Mouse (Mus musculus) liver (tissue): ENCODE results near the gene Fastkd3.
"Not testable (repeated sequence)": the region's sequence is repeated elsewhere in the genome, so short reads cannot be mapped to it uniquely, and the experiment has no call there.

ENCODE experiments used
- DNase-seq: peaks from one replicate; pipeline ENCODE4 v3.0.0-alpha.2; 2020; ENCODE audit warnings: mixed read lengths

Fastkd3 gene

GRCm38 (mm10) chr13:68581747-68582516 is at the start of gene Fastkd3, which contains the start of gene Mtrr:
Fastkd3 (plus strand) TSS chr13:68582234.
Mtrr (minus strand) TSS chr13:68582149.
- peak; percentile 97 for DNase-seq

DNA sequence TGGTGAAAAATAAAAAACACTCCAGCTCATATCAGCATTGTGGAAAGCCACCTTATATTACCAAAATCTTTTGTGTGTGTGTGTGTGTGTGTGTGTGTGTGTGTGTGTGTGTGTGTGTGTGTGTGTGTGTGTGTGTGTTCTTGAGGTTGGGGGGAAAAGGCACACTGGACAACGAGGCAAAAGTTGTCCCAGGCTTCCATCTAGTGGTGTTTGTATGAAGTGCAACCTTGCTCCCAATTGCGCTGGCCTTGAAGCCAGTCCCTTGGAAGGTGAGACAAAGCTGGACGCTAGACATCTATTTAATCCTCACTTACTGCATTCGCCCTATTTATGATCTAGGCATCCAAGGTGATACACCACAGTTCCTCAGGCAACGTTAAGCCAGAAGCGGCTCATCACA is 28.6 kb upstream of the Fastkd3 start:
- not testable (repeated sequence) for DNase-seq

- DNase-seq: no peak
These were observed 13.9 kb upstream of the Fastkd3 start for GRCm38 (mm10) chr13:68568110-68568509.

- no peak for DNase-seq
These were observed 13.5 kb upstream of the Fastkd3 start for GRCm38 (mm10) chr13:68568548-68568947.

GRCm38 (mm10) chr13:68569589-68570336 is 12.3 kb upstream of the Fastkd3 start:
- DNase-seq: peak; percentile 36

DNA sequence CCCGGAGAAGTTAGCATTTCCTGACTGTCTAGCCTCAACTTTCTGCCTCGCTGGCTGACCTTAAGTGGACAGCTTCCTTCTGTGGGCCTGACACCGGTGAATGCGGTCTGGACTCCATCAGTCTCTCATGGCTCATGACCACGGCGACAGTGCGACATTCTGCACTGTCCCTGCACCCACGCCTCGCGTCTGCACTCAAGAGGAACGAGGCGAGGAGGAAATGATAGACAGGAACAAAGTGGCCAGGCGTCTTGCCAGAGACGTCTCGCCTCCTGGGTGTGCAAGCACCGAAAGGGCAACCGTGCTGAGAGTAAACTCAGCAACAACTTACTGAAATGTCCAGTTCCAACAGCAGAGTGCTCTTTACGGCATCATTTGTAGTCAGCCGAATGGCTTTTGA is 9.8 kb upstream of the Fastkd3 start:
- no peak for DNase-seq

GRCm38 (mm10) chr13:68572966-68573913 is 8.8 kb upstream of the Fastkd3 start:
- no peak for DNase-seq

GRCm38 (mm10) chr13:68574398-68574797 is 7.6 kb upstream of the Fastkd3 start:
- DNase-seq: no peak

GRCm38 (mm10) chr13:68577945-68578344 is 4.1 kb upstream of the Fastkd3 start:
- no peak for DNase-seq

DNA sequence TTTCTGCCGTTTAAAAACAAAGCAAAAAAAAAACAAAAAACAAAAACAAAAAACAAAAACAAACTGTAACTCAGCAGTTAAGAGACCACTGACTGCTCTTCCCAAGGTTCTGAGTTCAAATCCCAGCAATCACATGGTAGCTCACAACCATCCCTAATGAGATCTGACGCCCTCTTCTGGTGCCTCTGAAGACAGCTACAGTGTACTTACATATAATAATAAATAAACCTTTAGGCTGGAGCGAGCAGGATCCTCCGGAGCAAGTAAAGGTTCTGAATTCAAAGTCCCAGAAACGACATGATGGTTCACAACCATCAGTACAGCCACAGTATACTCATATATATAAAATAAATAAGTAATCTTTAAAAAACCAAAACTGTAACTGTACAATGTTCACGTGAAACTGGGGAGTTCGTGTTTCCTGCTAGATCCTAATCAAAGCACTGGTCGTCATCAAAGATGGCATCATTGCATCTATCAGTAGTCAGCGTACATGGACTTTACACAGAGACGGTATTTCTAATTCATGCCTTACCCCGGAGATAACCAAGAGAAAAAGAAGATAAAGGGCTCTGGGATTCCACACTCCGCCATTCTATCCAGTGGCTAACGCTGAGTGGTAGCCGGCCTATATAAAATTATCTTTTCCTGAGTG is 821 bp upstream of the Fastkd3 start:
- no peak for DNase-seq

GRCm38 (mm10) chr13:68582517-68582780 is 415 bp downstream of the Fastkd3 start:
- DNase-seq: no peak

DNA sequence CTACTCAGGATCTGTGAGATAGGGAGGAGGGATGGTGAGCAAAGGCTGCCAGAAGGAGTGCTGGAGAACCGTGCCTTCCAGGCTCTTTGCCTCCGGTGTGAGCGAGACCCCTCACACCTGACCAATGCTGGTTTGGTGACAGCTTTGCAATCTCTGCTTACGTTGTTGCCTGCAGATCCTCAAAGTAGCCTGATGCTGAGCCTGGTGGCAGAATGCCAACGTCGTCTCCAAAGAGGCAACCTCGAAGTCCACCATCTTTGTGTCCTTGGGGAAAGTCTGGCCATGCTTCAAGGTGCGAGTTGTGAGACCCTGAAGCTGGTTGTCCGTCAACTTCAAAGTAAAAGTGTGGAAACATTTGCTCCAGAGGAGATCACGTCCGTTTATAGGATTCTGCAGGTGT is 1.9 kb downstream of the Fastkd3 start:
- no peak for DNase-seq

GRCm38 (mm10) chr13:68585441-68585840 is 3.4 kb downstream of the Fastkd3 start:
- DNase-seq: no peak

DNA sequence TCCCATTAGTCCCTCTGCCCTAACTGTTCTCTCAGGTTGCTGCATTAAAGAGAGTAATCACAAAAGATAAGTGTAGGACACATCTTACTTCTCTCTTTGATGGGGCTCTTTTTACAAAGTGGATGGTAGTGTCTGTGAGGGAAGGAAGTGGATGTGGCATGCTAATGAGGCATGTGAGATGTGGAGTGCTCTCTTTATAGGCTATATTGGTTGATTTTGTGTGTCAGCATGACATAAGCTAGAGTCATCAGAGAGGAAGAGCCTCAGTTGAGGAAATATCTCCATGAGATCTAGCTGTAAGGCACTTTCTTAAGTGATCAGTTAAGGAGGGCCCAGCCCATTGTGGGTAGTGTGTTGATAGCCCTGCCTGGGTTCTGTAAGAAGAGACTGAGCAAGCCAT is 6.3 kb downstream of the Fastkd3 start:
- DNase-seq: no peak

- no peak for DNase-seq
These were observed 11.8 kb downstream of the Fastkd3 start for GRCm38 (mm10) chr13:68593797-68594196.

- no peak for DNase-seq
These were observed 15.2 kb downstream of the Fastkd3 start, which contains the start of gene 1700001L19Rik for GRCm38 (mm10) chr13:68597199-68597598. 1700001L19Rik (plus strand) TSS chr13:68597421.

DNA sequence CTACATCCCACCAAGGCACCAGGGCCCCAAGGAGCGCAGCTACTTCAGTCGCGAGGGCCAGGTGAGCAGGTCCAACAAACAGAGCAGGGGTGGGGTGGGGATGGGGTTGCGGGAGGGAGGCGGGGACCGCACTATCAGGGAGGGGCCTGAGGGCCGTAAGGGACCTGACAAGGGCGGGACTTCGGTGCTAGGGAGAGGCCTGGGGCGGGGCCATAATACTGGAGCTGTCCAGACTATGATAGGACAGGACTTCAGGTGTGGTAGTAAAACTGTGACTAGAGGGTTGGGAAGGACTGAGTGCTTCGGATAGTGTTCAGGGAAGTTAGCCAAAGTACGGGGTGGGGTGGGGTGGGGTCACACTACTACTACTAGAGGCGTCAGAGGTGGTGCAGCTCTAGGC is 15.6 kb downstream of the Fastkd3 start:
- peak; percentile 70 for DNase-seq

DNA sequence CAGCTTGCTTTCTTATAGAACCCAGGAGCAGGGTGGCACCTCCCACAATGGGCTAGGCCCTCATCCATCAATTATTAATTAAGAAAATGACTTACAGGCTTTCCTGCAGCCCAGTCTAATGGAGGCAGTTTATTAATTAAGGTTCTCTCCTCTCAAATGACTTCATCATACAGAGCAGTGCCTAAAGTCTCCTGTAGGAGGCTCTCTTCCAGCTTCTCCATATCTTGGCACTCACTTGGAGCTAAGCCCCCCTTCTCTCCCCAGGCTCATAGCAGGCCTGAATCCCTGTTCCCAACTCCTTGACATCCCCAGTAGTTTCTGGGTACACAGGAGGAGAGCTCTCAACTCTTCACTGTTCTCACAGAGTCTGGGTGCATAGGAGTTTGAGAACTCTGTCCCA is 16.9 kb downstream of the Fastkd3 start:
- no peak for DNase-seq

DNA sequence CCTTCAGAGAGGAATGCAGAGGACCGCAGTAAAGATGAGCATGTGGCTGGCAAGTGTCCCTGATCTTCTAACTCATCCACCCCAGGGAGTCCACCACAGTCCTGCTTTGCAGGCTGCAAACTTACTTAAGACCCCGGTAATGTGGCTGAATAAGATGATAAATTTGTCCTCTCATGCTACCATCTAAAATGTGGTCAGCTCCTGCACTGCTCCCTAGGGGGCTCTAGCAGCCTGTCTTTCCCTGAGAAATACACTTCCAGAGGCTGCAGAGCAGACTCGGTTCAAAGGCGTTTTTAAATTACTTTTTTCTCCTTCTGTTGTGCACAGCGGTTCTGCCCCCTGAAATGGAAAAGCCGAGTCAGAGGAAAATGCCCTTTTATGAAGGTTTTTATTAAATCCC is 19.1 kb downstream of the Fastkd3 start:
- DNase-seq: no peak

- no peak for DNase-seq
These were observed 21.1 kb downstream of the Fastkd3 start for GRCm38 (mm10) chr13:68603085-68603484.

GRCm38 (mm10) chr13:68605689-68606126 is 23.7 kb downstream of the Fastkd3 start:
- peak; percentile 55 for DNase-seq

- no peak for DNase-seq
These were observed 25.8 kb downstream of the Fastkd3 start for GRCm38 (mm10) chr13:68607652-68608405.
